Mouse (Mus musculus): ENCODE measurements around the gene Zmiz1. TPM values are rescaled to one million over a fixed set of nuclear protein-coding genes. Genes with fewer than 3 reads are reported as not detected.
A peak's percentile ranks its signal among the peaks of the same experiment; 100 is the strongest.

Zmiz1 gene
- polyA plus RNA-seq, 1 experiment, result 15.3 TPM

GRCm38 (mm10) chr14:25588156-25588555 lies 129.2 kb downstream of the Zmiz1 start:
- no peak for DNase-seq (ENCODE audit: low spot score)

GRCm38 (mm10) chr14:25588946-25589937 lies 130.3 kb downstream of the Zmiz1 start:
- no peak for DNase-seq (ENCODE audit: low spot score)

GRCm38 (mm10) chr14:25591000-25591399 lies 132.0 kb downstream of the Zmiz1 start:
- no peak for DNase-seq (ENCODE audit: low spot score)

GRCm38 (mm10) chr14:25591426-25591825 lies 132.4 kb downstream of the Zmiz1 start:
- no peak for DNase-seq (ENCODE audit: low spot score)

- no peak for DNase-seq (ENCODE audit: low spot score)
These were observed 133.5 kb downstream of the Zmiz1 start for GRCm38 (mm10) chr14:25592522-25592921.

GRCm38 (mm10) chr14:25593876-25594275 lies 134.9 kb downstream of the Zmiz1 start:
- DNase-seq (ENCODE audit: low spot score), result no peak

- DNase-seq (ENCODE audit: low spot score), result no peak
These were observed 135.6 kb downstream of the Zmiz1 start for GRCm38 (mm10) chr14:25594611-25595010.

- DNase-seq (ENCODE audit: low spot score), result no peak
These were observed 140.0 kb downstream of the Zmiz1 start for GRCm38 (mm10) chr14:25598960-25599359.

GRCm38 (mm10) chr14:25599934-25600333 lies 140.9 kb downstream of the Zmiz1 start:
- no peak for DNase-seq (ENCODE audit: low spot score)

GRCm38 (mm10) chr14:25600358-25600757 lies 141.4 kb downstream of the Zmiz1 start:
- DNase-seq (ENCODE audit: low spot score), result no peak

- no peak for DNase-seq (ENCODE audit: low spot score)
These were observed 142.0 kb downstream of the Zmiz1 start for GRCm38 (mm10) chr14:25600951-25601350.

- DNase-seq (ENCODE audit: low spot score), result no peak
These were observed 143.0 kb downstream of the Zmiz1 start for GRCm38 (mm10) chr14:25602018-25602417.

GRCm38 (mm10) chr14:25604395-25605142 lies 145.6 kb downstream of the Zmiz1 start:
- DNase-seq (ENCODE audit: low spot score), result no peak

- no peak for DNase-seq (ENCODE audit: low spot score)
These were observed 147.6 kb downstream of the Zmiz1 start for GRCm38 (mm10) chr14:25606372-25607140.

GRCm38 (mm10) chr14:25607141-25607967 lies 148.4 kb downstream of the Zmiz1 start:
- peak; percentile 47 for DNase-seq (ENCODE audit: low spot score)

- peak; percentile 51 for DNase-seq (ENCODE audit: low spot score)
These were observed 149.0 kb downstream of the Zmiz1 start for GRCm38 (mm10) chr14:25607968-25608491.

GRCm38 (mm10) chr14:25608618-25609017 lies 149.6 kb downstream of the Zmiz1 start:
- no peak for DNase-seq (ENCODE audit: low spot score)

GRCm38 (mm10) chr14:25609355-25609754 lies 150.4 kb downstream of the Zmiz1 start:
- no peak for DNase-seq (ENCODE audit: low spot score)

GRCm38 (mm10) chr14:25610396-25611158 lies 151.6 kb downstream of the Zmiz1 start:
- DNase-seq (ENCODE audit: low spot score), result no peak

- DNase-seq (ENCODE audit: low spot score), result no peak
These were observed 152.2 kb downstream of the Zmiz1 start for GRCm38 (mm10) chr14:25611159-25611697.
